Mouse (Mus musculus) liver, embryonic 14.5 days (tissue): ENCODE results near the gene Car3.

Experiments used
- CTCF ChIP-seq: IDR thresholded peaks from 2 replicates; pipeline ENCODE4 v1.5.1; 2016; ENCODE audit warnings: antibody characterized with exemption, low read depth, control low read depth
- EP300 ChIP-seq: IDR thresholded peaks from 2 replicates; pipeline ENCODE4 v1.6.1; 2016; ENCODE audit warnings: antibody characterized with exemption, low read depth

- no peak for TF ChIP-seq CTCF
- no peak for TF ChIP-seq EP300
These were observed 34.5 kb downstream of the Car3 start for GRCm38 (mm10) chr3:14897770-14898169.
